ENCODE assay signal across 8 mouse cellular contexts in the genomic region with DNA sequence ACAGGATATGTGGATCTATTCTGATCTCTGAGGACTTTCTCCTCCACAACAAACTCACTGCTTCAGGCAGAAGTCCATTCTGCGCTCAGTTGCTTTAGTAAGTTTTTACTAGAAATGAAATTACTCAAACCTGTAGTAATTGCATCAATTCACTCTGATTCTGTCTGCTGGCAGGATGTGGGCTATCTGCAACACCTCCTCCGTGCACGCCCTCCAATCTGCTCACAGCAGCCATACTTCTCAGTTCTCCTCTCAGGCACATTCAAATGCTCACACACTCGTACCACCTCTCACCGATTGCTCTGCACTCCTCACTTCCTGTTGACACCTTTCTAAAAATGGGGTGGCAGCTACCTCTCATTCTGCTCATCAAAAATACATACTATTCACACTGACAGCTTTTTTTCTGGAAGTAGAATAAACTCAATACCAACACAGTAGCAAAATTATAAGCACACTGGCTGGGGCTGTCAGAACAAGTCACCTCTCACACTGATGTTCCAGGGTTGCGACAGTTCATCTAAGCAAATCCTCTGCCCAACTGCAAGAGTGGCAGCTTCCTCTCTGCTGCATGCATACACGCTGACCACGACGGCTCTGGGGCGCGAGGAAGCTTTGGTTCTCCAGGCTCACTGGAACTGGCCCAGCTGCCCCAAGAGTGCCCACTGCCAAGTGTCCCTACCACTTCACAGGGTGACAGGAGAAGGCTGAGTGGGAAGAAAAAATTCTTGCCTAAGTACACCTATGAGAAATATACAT. TPM values are rescaled to one million over a fixed set of nuclear protein-coding genes. Genes with fewer than 3 reads are reported as not detected.
DNase-seq lines count a peak whose midpoint lies in the region; ATAC-seq and TF ChIP-seq lines count a peak whose summit lies in the region.

No protein-coding gene starts in this region.

- no peak for ATAC-seq in stomach, embryonic 15.5 days (ENCODE audit: insufficient read depth, low FRiP score, low read depth)
- no peak for ATAC-seq in forebrain, embryonic 13.5 days

- H3K4me3 ChIP-seq in stomach, embryonic 15.5 days (replicated peaks): no peak overlapping the region
- no peak overlapping the region for H3K4me3 ChIP-seq in kidney, adult 2 months (ENCODE audit: insufficient read depth, low read depth, low read length)
- no peak overlapping the region for H3K4me3 ChIP-seq in forebrain, embryonic 13.5 days

- H3K9me3 ChIP-seq in stomach, embryonic 15.5 days: no peaks in the 10 kb centered on the region
- H3K9me3 ChIP-seq in forebrain, embryonic 13.5 days (replicated peaks): no peaks in the 10 kb centered on the region

- H3K36me3 ChIP-seq in stomach, embryonic 15.5 days: peaks cover 10% of the 10 kb centered on the region
- H3K36me3 ChIP-seq in kidney, adult 2 months (ENCODE audit: control insufficient read depth, insufficient read depth, low read length): no peaks in the 10 kb centered on the region
- peaks cover 20% of the 10 kb centered on the region for H3K36me3 ChIP-seq in forebrain, embryonic 13.5 days (ENCODE audit: poor library complexity, severe bottlenecking)

- H3K4me2 ChIP-seq in stomach, embryonic 15.5 days: no peak overlapping the region
- no peak overlapping the region for H3K4me2 ChIP-seq in forebrain, embryonic 13.5 days

- no peak for TF ChIP-seq POLR2A in kidney, adult 2 months (IDR thresholded peaks at IDR 0.05; ENCODE audit: low read depth, low read length)

- no peak for TF ChIP-seq CTCF in kidney, adult 2 months (conservative IDR thresholded peaks at IDR 0.05; ENCODE audit: insufficient read depth, insufficient read length, low read depth, low read length)

- peak; percentile 28 for DNase-seq in layer of hippocampus, adult 11-12 months (ENCODE audit: low spot score)
- DNase-seq in layer of hippocampus, adult 9-10 months (ENCODE audit: low spot score): no peak
- DNase-seq in brain, adult 2 months (ENCODE audit: low read depth, low spot score): peak; percentile 86
- DNase-seq in lung, postnatal 14 days: peak; percentile 44
- DNase-seq in kidney, adult 2 months: no peak
- DNase-seq in kidney, postnatal 25 days: no peak

- H3K27ac ChIP-seq in stomach, embryonic 15.5 days: peak overlapping the region; percentile 31; the same call in 1 of the 2 replicates
- H3K27ac ChIP-seq in kidney, adult 2 months (ENCODE audit: insufficient read depth, low read depth, low read length): no peak overlapping the region
- H3K27ac ChIP-seq in forebrain, embryonic 13.5 days: no peak overlapping the region

- WGBS in stomach, embryonic 15.5 days: 59% methylated on average over 11 of the region's 11 CpGs
- WGBS in kidney, adult 2 months: 45% methylated on average over 11 of the region's 11 CpGs
- 84% methylated on average over 11 of the region's 11 CpGs for WGBS in forebrain, embryonic 13.5 days

- H3K4me1 ChIP-seq in stomach, embryonic 15.5 days: peaks cover 8% of the 10 kb centered on the region
- H3K4me1 ChIP-seq in kidney, adult 2 months (ENCODE audit: control insufficient read depth, insufficient read depth, low read length): peaks cover 9% of the 10 kb centered on the region
- peaks cover 23% of the 10 kb centered on the region for H3K4me1 ChIP-seq in forebrain, embryonic 13.5 days

- H3K27me3 ChIP-seq in stomach, embryonic 15.5 days (replicated peaks): no peaks in the 10 kb centered on the region
- H3K27me3 ChIP-seq in kidney, adult 2 months (replicated peaks; ENCODE audit: control insufficient read depth, insufficient read depth, low read length): no peaks in the 10 kb centered on the region
- H3K27me3 ChIP-seq in forebrain, embryonic 13.5 days: no peaks in the 10 kb centered on the region

- H3K9ac ChIP-seq in stomach, embryonic 15.5 days: no peak overlapping the region
- H3K9ac ChIP-seq in forebrain, embryonic 13.5 days: no peak overlapping the region

RNA-seq across cellular contexts. Expression of a gene that starts 29.3 kb away (rescaled TPM):
- polyA plus RNA-seq in stomach, embryonic 15.5 days (2015; fragmentation: Nextera tagmentation; extraction: Ambion mirVana): 28.4 and 28.8 TPM in 2 replicates
- polyA plus RNA-seq in kidney, adult 2 months (2012; rRNA removed): 15.9 and 16.7 TPM in 2 replicates
- polyA plus RNA-seq in forebrain, embryonic 13.5 days (2015; fragmentation: Nextera tagmentation; extraction: Ambion mirVana): 42.7 and 45.5 TPM in 2 replicates

Comparison
In these comparisons a context has a peak if more than half of its experiments do, and no peak if none do; other contexts are left out.
1. DNase-seq: peak in layer of hippocampus, adult 11-12 months (single experiment), brain, adult 2 months (single experiment) and lung, postnatal 14 days (single experiment); none in layer of hippocampus, adult 9-10 months (single experiment), kidney, adult 2 months (single experiment) and kidney, postnatal 25 days (0 of 2).